Mouse (Mus musculus): ENCODE results near the gene Akap13. TPM values are rescaled to one million over a fixed set of nuclear protein-coding genes. Genes with fewer than 3 reads are reported as not detected.

The Akap13 gene
- polyA plus RNA-seq, 1 experiment, result 13.5 TPM

- TF ChIP-seq POLR2A (IDR thresholded peaks at IDR 0.05; ENCODE audit: extremely low read depth, insufficient read depth, low read length) (no peak), CTCF (IDR thresholded peaks at IDR 0.05; ENCODE audit: extremely low read depth, insufficient read depth, low read length) (no peak)
- no peaks in the 10 kb centered on the region; the same call in 1 of the 2 replicates for H3K4me1 ChIP-seq (ENCODE audit: control insufficient read depth, insufficient read depth, low read length)
- H3K4me3 ChIP-seq (ENCODE audit: insufficient read depth, low read length), result no peak overlapping the region
- H3K27ac ChIP-seq (ENCODE audit: insufficient read depth, low read length), result no peak overlapping the region
Measured at GRCm38 (mm10) chr7:75800530-75800929, 345.2 kb downstream of the Akap13 start.

- TF ChIP-seq POLR2A (IDR thresholded peaks at IDR 0.05; ENCODE audit: extremely low read depth, insufficient read depth, low read length) (no peak), CTCF (IDR thresholded peaks at IDR 0.05; ENCODE audit: extremely low read depth, insufficient read depth, low read length) (no peak)
Measured at GRCm38 (mm10) chr7:75801022-75801421, 345.7 kb downstream of the Akap13 start.

DNA sequence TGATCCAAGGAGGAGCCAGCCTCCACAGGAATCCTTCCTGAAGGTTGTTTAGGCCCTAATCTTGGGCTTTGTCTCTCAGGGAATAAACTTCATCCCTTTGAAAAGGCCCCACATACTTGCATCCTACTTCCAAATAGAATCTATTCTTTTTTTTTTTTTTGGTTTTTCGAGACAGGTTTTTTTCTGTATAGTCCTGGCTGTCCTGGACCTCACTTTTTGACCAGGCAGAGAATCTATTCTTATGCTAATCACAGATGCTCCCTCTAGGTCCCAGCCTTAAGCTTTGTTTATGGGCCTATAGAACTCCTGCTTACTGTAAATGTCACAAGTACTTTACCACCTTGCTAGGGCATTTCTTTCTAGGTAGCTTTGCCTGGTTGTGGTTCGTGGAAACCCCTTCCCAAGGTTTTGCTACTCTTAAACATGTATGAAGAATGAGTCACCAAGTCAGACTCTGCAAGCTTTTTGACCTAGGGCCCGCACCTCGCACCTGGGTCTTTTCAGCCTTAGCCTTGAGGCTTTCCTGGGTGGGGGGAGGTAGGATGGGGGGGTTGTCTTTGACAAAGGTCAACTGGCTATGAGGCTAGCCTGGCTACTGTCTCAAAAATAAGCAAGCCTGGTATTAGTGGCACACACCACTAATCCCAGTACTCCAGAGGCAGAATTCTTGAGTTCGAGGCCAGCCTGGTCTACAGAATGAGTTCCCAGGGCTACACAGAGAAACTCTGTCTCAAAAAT lies 346.5 kb downstream of the Akap13 start:
- H3K27ac ChIP-seq (ENCODE audit: insufficient read depth, low read length), result no peak overlapping the region
- TF ChIP-seq CTCF (IDR thresholded peaks at IDR 0.05; ENCODE audit: extremely low read depth, insufficient read depth, low read length), result no peak
- no peak for TF ChIP-seq POLR2A (IDR thresholded peaks at IDR 0.05; ENCODE audit: extremely low read depth, insufficient read depth, low read length)
- no peaks in the 10 kb centered on the region for H3K4me1 ChIP-seq (ENCODE audit: control insufficient read depth, insufficient read depth, low read length)
- no peak overlapping the region for H3K4me3 ChIP-seq (ENCODE audit: insufficient read depth, low read length)

More at GRCm38 (mm10) chr7:75801022-75801421, 345.7 kb downstream of the Akap13 start:
- H3K27ac ChIP-seq (ENCODE audit: insufficient read depth, low read length), result no peak overlapping the region
- no peaks in the 10 kb centered on the region; the same call in 1 of the 2 replicates for H3K4me1 ChIP-seq (ENCODE audit: control insufficient read depth, insufficient read depth, low read length)
- no peak overlapping the region for H3K4me3 ChIP-seq (ENCODE audit: insufficient read depth, low read length)

GRCm38 (mm10) chr7:75802887-75803286 lies 347.6 kb downstream of the Akap13 start:
- Histone ChIP-seq H3K27ac (ENCODE audit: insufficient read depth, low read length) (no peak overlapping the region), H3K4me1 (ENCODE audit: control insufficient read depth, insufficient read depth, low read length) (no peaks in the 10 kb centered on the region), H3K4me3 (ENCODE audit: insufficient read depth, low read length) (no peak overlapping the region)
- TF ChIP-seq CTCF (IDR thresholded peaks at IDR 0.05; ENCODE audit: extremely low read depth, insufficient read depth, low read length) (no peak), POLR2A (IDR thresholded peaks at IDR 0.05; ENCODE audit: extremely low read depth, insufficient read depth, low read length) (no peak)

Other genes with a start within 250 kb of the Akap13 start
- 168 and 173 TPM in 2 replicates for gene Sv2b, start 146.3 kb upstream of the Akap13 start, polyA plus RNA-seq (2012; rRNA removed)

All from cortical plate, adult 2 months (tissue).